Mouse (Mus musculus): ENCODE measurements around the gene Fscn1.
A peak's percentile ranks its signal among the peaks of the same experiment; 100 is the strongest.

Gene Fscn1

GRCm38 (mm10) chr5:142973971-142974370 lies 13.8 kb downstream of the Fscn1 start:
- no peak for DNase-seq (ENCODE audit: low spot score)

GRCm38 (mm10) chr5:142974598-142975121 lies 14.5 kb downstream of the Fscn1 start:
- peak; percentile 81 for DNase-seq (ENCODE audit: low spot score)

- DNase-seq (ENCODE audit: low spot score): no peak
Measured at GRCm38 (mm10) chr5:142976516-142976915, 16.4 kb downstream of the Fscn1 start.

GRCm38 (mm10) chr5:142982046-142982801 lies 22.1 kb downstream of the Fscn1 start:
- DNase-seq (ENCODE audit: low spot score): no peak

GRCm38 (mm10) chr5:142983174-142983573 lies 23.0 kb downstream of the Fscn1 start:
- no peak for DNase-seq (ENCODE audit: low spot score)

- no peak for DNase-seq (ENCODE audit: low spot score)
Measured at GRCm38 (mm10) chr5:142984271-142984670, 24.1 kb downstream of the Fscn1 start.

DNA sequence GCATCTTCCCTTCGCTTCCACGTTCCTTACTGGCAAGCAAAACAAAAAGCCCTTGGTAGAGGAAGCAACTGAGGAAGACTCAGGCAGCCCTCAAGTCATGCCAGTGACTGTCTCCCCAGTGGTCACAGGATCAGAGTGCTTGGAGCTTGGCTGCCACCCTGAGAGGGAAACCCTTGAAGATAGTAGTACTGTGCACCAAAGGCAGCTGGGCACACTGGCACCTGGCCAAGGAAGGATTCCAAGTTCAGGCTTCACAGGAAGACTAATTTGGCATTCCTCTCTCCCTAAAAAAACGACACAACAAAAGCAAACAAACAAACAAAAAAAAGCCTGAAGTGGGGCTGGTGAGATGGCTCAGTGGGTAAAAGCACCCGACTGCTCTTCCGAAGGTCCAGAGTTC lies 28.4 kb downstream of the Fscn1 start:
- DNase-seq (ENCODE audit: low spot score): no peak

GRCm38 (mm10) chr5:142989167-142989566 lies 29.0 kb downstream of the Fscn1 start:
- DNase-seq (ENCODE audit: low spot score): no peak

GRCm38 (mm10) chr5:142994746-142995145 lies 34.6 kb downstream of the Fscn1 start:
- no peak for DNase-seq (ENCODE audit: low spot score)

- no peak for DNase-seq (ENCODE audit: low spot score)
Measured at GRCm38 (mm10) chr5:142997526-142997925, 37.4 kb downstream of the Fscn1 start.

DNA sequence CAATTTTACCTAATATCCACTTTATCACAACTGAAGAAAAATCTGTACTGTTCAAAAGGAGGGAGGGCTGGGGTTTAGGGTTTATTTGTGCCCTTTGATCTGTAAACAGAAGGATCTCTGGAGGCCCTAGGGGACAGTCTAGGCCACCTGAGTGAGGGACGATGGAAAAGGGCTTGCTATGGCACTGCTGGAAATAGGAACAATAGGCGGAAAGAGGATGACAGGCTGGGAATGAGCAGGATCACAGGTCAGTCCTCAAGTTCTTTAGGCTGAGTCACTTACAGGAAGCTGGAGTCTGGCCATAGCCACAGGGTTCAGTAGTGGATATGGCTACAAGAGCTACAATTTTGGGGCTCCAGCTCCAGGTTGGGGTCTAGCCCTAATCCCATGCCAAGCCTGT lies 38.0 kb downstream of the Fscn1 start:
- no peak for DNase-seq (ENCODE audit: low spot score)

DNA sequence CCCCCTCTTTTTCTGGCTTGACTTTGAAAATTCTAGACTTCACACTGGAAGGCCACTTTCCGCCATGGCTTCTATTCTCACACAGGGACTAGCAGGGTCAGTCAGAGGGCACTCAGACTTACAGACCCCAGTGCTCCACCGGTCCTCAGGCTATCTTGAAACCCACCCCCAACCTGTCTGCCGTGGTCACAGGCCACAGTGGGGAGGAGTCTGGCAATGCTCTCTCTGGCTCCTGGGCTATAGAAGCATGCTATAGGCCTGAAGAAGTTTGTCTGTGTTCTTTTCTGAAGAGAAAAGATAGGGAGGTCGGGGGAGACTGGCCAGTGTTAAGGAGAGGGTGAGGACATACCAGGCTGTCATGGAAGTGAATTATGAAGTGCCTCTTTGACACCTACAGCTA lies 39.9 kb downstream of the Fscn1 start:
- DNase-seq (ENCODE audit: low spot score): no peak

DNA sequence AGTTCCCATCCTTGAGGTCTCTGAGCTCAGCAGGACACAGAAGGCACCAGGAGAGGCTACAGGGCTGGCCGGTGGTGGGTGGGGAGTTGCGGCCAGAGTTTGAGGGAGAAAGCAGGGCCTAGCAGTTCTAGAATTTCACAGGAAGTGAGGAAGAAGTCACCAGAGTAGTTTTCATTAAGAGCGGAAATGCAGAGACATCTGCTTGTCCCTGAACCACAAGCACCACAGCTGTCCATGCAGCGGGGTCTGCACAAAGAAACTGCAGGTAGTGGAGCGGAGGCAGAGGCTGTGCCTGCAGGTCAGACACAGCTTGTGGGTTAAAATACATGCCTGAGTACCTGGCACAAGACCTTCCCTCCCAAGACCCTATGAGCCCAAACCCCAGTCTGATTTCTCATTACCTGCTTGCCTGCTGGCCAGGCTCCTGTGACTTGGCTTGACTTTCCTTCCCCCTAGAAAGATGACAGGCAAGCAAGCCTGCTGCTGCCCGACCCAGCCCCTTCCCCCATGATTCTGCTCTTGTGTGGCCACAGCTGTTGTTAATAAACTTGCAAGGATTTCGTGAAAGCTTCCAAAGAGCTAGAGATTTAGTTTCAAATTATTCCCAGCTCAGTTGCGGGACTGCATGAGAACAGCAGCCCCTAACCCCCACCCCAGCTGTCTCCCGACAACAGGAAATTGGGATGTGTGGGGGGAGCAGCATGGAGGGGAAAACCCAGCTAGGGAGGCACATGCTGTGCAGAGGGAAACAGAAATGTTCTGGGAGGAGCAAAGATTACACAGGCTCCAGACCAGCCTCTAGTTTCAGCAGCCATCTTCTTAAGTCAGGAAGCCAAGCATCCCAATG lies 40.7 kb downstream of the Fscn1 start:
- no peak for DNase-seq (ENCODE audit: low spot score)

GRCm38 (mm10) chr5:143009383-143009782 lies 49.2 kb downstream of the Fscn1 start:
- no peak for DNase-seq (ENCODE audit: low spot score)

DNA sequence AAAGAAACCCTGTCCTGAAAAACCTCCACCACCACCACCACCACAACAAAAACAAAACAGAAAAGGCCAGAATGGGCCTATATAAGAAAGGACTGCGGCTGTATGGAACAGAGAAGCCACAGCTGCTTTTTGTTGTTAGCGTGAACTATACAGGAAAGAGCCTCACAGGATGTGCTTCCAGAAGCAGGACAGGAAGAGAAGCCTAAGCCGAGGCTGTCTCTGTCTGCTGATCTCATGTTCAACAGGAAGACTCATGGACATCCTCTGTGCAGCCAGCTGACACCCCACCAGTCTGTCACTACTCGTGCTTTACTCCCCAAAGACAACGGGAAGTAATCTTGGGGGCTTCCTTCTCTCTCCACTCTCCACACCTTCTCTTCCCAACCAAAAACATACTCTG lies 57.3 kb downstream of the Fscn1 start:
- no peak for DNase-seq (ENCODE audit: low spot score)

All from left cerebral cortex, adult 11 months (tissue).